Mouse (Mus musculus): ENCODE data around the gene Rpl18a.
"Not testable (repeated sequence)": the region's sequence is repeated elsewhere in the genome, so short reads cannot be mapped to it uniquely, and the experiment has no call there.

The Rpl18a gene

GRCm38 (mm10) chr8:70903112-70903511, 5.9 kb upstream of the Rpl18a start:
- DNase-seq (ENCODE audit: low spot score): peak; percentile 47

- no peak for DNase-seq (ENCODE audit: low spot score)
These were observed 5.0 kb upstream of the Rpl18a start for GRCm38 (mm10) chr8:70902211-70902610.

- no peak for DNase-seq (ENCODE audit: low spot score)
These were observed 3.7 kb upstream of the Rpl18a start for GRCm38 (mm10) chr8:70900872-70901387.

- no peak for DNase-seq (ENCODE audit: low spot score)
These were observed 2.0 kb upstream of the Rpl18a start for GRCm38 (mm10) chr8:70899226-70899625.

- DNase-seq (ENCODE audit: low spot score): no peak
These were observed 1.5 kb upstream of the Rpl18a start for GRCm38 (mm10) chr8:70898661-70899198.

GRCm38 (mm10) chr8:70897681-70898413, 635 bp upstream of the Rpl18a start:
- DNase-seq (ENCODE audit: low spot score): peak; percentile 89

- DNase-seq (ENCODE audit: low spot score): peak; percentile 48
These were observed 744 bp downstream of the Rpl18a start for GRCm38 (mm10) chr8:70896316-70897020.

GRCm38 (mm10) chr8:70895571-70896259, 1.5 kb downstream of the Rpl18a start:
- DNase-seq (ENCODE audit: low spot score): not testable (repeated sequence)

GRCm38 (mm10) chr8:70894771-70895545, 2.3 kb downstream of the Rpl18a start:
- DNase-seq (ENCODE audit: low spot score): no peak

- DNase-seq (ENCODE audit: low spot score): no peak
These were observed 2.9 kb downstream of the Rpl18a start for GRCm38 (mm10) chr8:70894385-70894720.

GRCm38 (mm10) chr8:70893656-70894384, 3.4 kb downstream of the Rpl18a start:
- peak; percentile 74 for DNase-seq (ENCODE audit: low spot score)

GRCm38 (mm10) chr8:70892896-70893655, 4.1 kb downstream of the Rpl18a start:
- DNase-seq (ENCODE audit: low spot score): no peak

- no peak for DNase-seq (ENCODE audit: low spot score)
These were observed 5.0 kb downstream of the Rpl18a start, which contains the start of gene Slc5a5 for GRCm38 (mm10) chr8:70892022-70892895. Gene Slc5a5 (minus strand): TSS chr8:70892757.

- DNase-seq (ENCODE audit: low spot score): no peak
These were observed 5.9 kb downstream of the Rpl18a start for GRCm38 (mm10) chr8:70891356-70891755.

GRCm38 (mm10) chr8:70890656-70891055, 6.6 kb downstream of the Rpl18a start:
- peak; percentile 66 for DNase-seq (ENCODE audit: low spot score)

GRCm38 (mm10) chr8:70887669-70888068, 9.5 kb downstream of the Rpl18a start:
- no peak for DNase-seq (ENCODE audit: low spot score)

- DNase-seq (ENCODE audit: low spot score): no peak
These were observed 11.6 kb downstream of the Rpl18a start for GRCm38 (mm10) chr8:70885612-70886011.

GRCm38 (mm10) chr8:70884683-70885082, 12.5 kb downstream of the Rpl18a start:
- no peak for DNase-seq (ENCODE audit: low spot score)

- DNase-seq (ENCODE audit: low spot score): no peak
These were observed 13.0 kb downstream of the Rpl18a start for GRCm38 (mm10) chr8:70884186-70884585.
